Comparison of ENCODE assay signal across 20 mouse cellular contexts in genomic region chr3:144589189-144589890, GRCm38 (mm10). TPM values are rescaled to one million over a fixed set of nuclear protein-coding genes. Genes with fewer than 3 reads are reported as not detected.
A peak's percentile ranks its signal among the peaks of the same experiment; 100 is the strongest.
DNase-seq lines count a peak whose midpoint lies in the region; ATAC-seq and TF ChIP-seq lines count a peak whose summit lies in the region.
"Had no signal": no experiment of that assay in that cellular context is flagged by ENCODE, and none has a peak within 500 bp of the region (broad histone marks: within the 10 kb centered on the region; RNA-seq: fewer than 3 reads in every experiment).

No protein-coding gene starts in this region.

- WGBS in midbrain, embryonic 11.5 days, result 91% methylated on average over 8 of the region's 8 CpGs
- WGBS in midbrain, postnatal 0 days, result 82% methylated on average over 8 of the region's 8 CpGs

- TF ChIP-seq CTCF in midbrain, postnatal 0 days (IDR thresholded peaks at IDR 0.05), result no peak
- TF ChIP-seq CTCF in embryonic fibroblast, embryonic 13.5 days (IDR thresholded peaks at IDR 0.05; ENCODE audit: borderline replicate concordance, insufficient read depth, low read length), result no peak

- no peaks in the 10 kb centered on the region for H3K9me3 ChIP-seq in midbrain, embryonic 11.5 days (ENCODE audit: control insufficient read depth, low read length)
- no peaks in the 10 kb centered on the region for H3K9me3 ChIP-seq in midbrain, postnatal 0 days (ENCODE audit: low read length)
- H3K9me3 ChIP-seq: embryonic facial prominence, embryonic 15.5 days; forebrain, embryonic 12.5 days; hindbrain, embryonic 10.5 days; intestine, embryonic 15.5 days had no signal

- no peak overlapping the region for H3K9ac ChIP-seq in midbrain, embryonic 11.5 days (ENCODE audit: low read length)
- H3K9ac ChIP-seq in midbrain, postnatal 0 days (replicated peaks; ENCODE audit: low read length, poor library complexity, severe bottlenecking), result no peak overlapping the region
- H3K9ac ChIP-seq: embryonic facial prominence, embryonic 15.5 days; forebrain, embryonic 12.5 days; hindbrain, embryonic 14.5 days; intestine, embryonic 15.5 days had no signal

- TF ChIP-seq POLR2A in embryonic fibroblast, embryonic 13.5 days (IDR thresholded peaks at IDR 0.05; ENCODE audit: low read depth, low read length), result no peak

- ATAC-seq in frontal cortex, adult (ENCODE audit: low TSS enrichment), result peak; percentile 48
- no peak for ATAC-seq in midbrain, embryonic 11.5 days (ENCODE audit: low FRiP score)
- no peak for ATAC-seq in midbrain, postnatal 0 days (ENCODE audit: low FRiP score)
- no peak for ATAC-seq in megakaryocyte progenitor cell, adult 5-6 weeks (replicated peaks; ENCODE audit: poor library complexity)
- ATAC-seq: activated CD4-positive, CD25-positive, alpha-beta regulatory T cell, adult 4 months; intestine, embryonic 15.5 days; Patski had no signal

- peaks cover 14% of the 10 kb centered on the region for H3K36me3 ChIP-seq in midbrain, embryonic 11.5 days (ENCODE audit: control insufficient read depth, insufficient read depth, low read length)
- H3K36me3 ChIP-seq in midbrain, postnatal 0 days (ENCODE audit: insufficient read depth, low read length), result 0 out of 2 replicates have a peak, but pooled peaks cover 6% of the 10 kb centered on the region

- no peak for DNase-seq in frontal cortex, postnatal 14 days (ENCODE audit: low spot score in 2 of 2)
- peak; percentile 75 for DNase-seq in midbrain, embryonic 11.5 days (ENCODE audit: low spot score, missing footprints)
- DNase-seq in midbrain, postnatal 0 days (ENCODE audit: low spot score), result no peak
- DNase-seq in 3T3-L1 (ENCODE audit: low read depth, low spot score), result peak; percentile 61
- DNase-seq: adrenal gland, postnatal 14 days; cerebellum, adult 2 months; cerebellum, postnatal 10 days; embryo, embryonic 11 days; gastrocnemius, postnatal 14 days had no signal

- no peak overlapping the region for H3K27ac ChIP-seq in midbrain, embryonic 11.5 days (ENCODE audit: low read depth, low read length)
- H3K27ac ChIP-seq in midbrain, postnatal 0 days (ENCODE audit: low read depth, low read length), result no peak overlapping the region
- peak overlapping the region; percentile 83 for H3K27ac ChIP-seq in embryonic fibroblast, embryonic 13.5 days (ENCODE audit: insufficient read depth, low read length)
- H3K27ac ChIP-seq: embryonic facial prominence, embryonic 15.5 days; forebrain, embryonic 12.5 days; hindbrain, embryonic 10.5 days; hindbrain, embryonic 14.5 days; intestine, embryonic 15.5 days had no signal

- H3K4me1 ChIP-seq in midbrain, embryonic 11.5 days (ENCODE audit: control insufficient read depth, insufficient read depth, low read length), result no peaks in the 10 kb centered on the region
- no peaks in the 10 kb centered on the region for H3K4me1 ChIP-seq in midbrain, postnatal 0 days (ENCODE audit: insufficient read depth, low read length)
- peaks cover 20% of the 10 kb centered on the region for H3K4me1 ChIP-seq in embryonic fibroblast, embryonic 13.5 days (ENCODE audit: control insufficient read depth, insufficient read depth, low read length)
- H3K4me1 ChIP-seq: hindbrain, embryonic 10.5 days; intestine, embryonic 15.5 days had no signal

- no peak overlapping the region for H3K4me3 ChIP-seq in midbrain, embryonic 11.5 days (ENCODE audit: low read depth, low read length)
- no peak overlapping the region for H3K4me3 ChIP-seq in midbrain, postnatal 0 days (ENCODE audit: low read depth, low read length)
- H3K4me3 ChIP-seq in embryonic fibroblast, embryonic 13.5 days (ENCODE audit: insufficient read depth, low read length), result no peak overlapping the region
- H3K4me3 ChIP-seq: embryonic facial prominence, embryonic 15.5 days; forebrain, embryonic 12.5 days; hindbrain, embryonic 10.5 days; intestine, embryonic 15.5 days had no signal

- H3K4me2 ChIP-seq in midbrain, embryonic 11.5 days, result no peak overlapping the region
- no peak overlapping the region for H3K4me2 ChIP-seq in midbrain, postnatal 0 days (ENCODE audit: low read depth, low read length, poor library complexity, severe bottlenecking)
- H3K4me2 ChIP-seq: embryonic facial prominence, embryonic 15.5 days; forebrain, embryonic 12.5 days; hindbrain, embryonic 14.5 days; intestine, embryonic 15.5 days had no signal

- no peaks in the 10 kb centered on the region for H3K27me3 ChIP-seq in midbrain, embryonic 11.5 days (ENCODE audit: control insufficient read depth, insufficient read depth, low read length)
- no peaks in the 10 kb centered on the region for H3K27me3 ChIP-seq in midbrain, postnatal 0 days (ENCODE audit: insufficient read depth, low read length)
- H3K27me3 ChIP-seq: CH12.LX; embryonic facial prominence, embryonic 15.5 days; forebrain, embryonic 12.5 days; intestine, embryonic 15.5 days; Patski had no signal

RNA-seq across cellular contexts. Expression of gene Selenof, which starts 19.2 kb away (rescaled TPM):
- 414 and 426 TPM in 2 replicates for polyA plus RNA-seq in midbrain, embryonic 11.5 days (2014; fragmentation: Nextera tagmentation; extraction: Ambion mirVana)
- total RNA-seq in midbrain, postnatal 0 days (2014; rRNA removed), result 287 and 293 TPM in 2 replicates
- 596 and 650 TPM in 2 replicates for polyA plus RNA-seq in midbrain, postnatal 0 days (2015; fragmentation: Nextera tagmentation; extraction: Ambion mirVana)
- 653 and 674 TPM in 2 replicates for polyA plus RNA-seq in embryonic fibroblast, embryonic 13.5 days (2011; ENCODE audit: insufficient read length, low read depth, missing spikeins)
- 542 and 574 TPM in 2 replicates for total RNA-seq in megakaryocyte progenitor cell, adult 5-6 weeks (2015)
- total RNA-seq in megakaryocyte progenitor cell, adult 5-6 weeks (2017), result 723 and 819 TPM in 2 replicates

RNA-seq across cellular contexts. Expression of gene Hs2st1, which starts 19.4 kb away (rescaled TPM):
- polyA plus RNA-seq in midbrain, embryonic 11.5 days (2014; fragmentation: Nextera tagmentation; extraction: Ambion mirVana), result 16.5 and 16.9 TPM in 2 replicates
- total RNA-seq in midbrain, postnatal 0 days (2014; rRNA removed), result 48.5 and 53.2 TPM in 2 replicates
- polyA plus RNA-seq in midbrain, postnatal 0 days (2015; fragmentation: Nextera tagmentation; extraction: Ambion mirVana), result 10.7 and 13.4 TPM in 2 replicates
- polyA plus RNA-seq in embryonic fibroblast, embryonic 13.5 days (2011; ENCODE audit: insufficient read length, low read depth, missing spikeins), result 75.7 and 83.7 TPM in 2 replicates
- total RNA-seq in megakaryocyte progenitor cell, adult 5-6 weeks (2015), result 14.2 and 15.7 TPM in 2 replicates
- total RNA-seq in megakaryocyte progenitor cell, adult 5-6 weeks (2017), result 11.8 and 14.7 TPM in 2 replicates

Comparison
In these comparisons a context has a peak if more than half of its experiments do, and no peak if none do; other contexts are left out.
1. DNase-seq: peak in midbrain, embryonic 11.5 days (single experiment) and 3T3-L1 (single experiment); none in frontal cortex, postnatal 14 days (0 of 2) and midbrain, postnatal 0 days (single experiment).